Mouse (Mus musculus) frontal cortex, postnatal 36 days (tissue): Measurements from ENCODE around the gene Arl14ep.

ENCODE experiments used
- DNase-seq, 2 experiments: peaks; one replicate each; pipeline ENCODE4 v3.0.0; 2022; ENCODE audit warnings: low spot score in 2 of 2

The Arl14ep gene

DNA sequence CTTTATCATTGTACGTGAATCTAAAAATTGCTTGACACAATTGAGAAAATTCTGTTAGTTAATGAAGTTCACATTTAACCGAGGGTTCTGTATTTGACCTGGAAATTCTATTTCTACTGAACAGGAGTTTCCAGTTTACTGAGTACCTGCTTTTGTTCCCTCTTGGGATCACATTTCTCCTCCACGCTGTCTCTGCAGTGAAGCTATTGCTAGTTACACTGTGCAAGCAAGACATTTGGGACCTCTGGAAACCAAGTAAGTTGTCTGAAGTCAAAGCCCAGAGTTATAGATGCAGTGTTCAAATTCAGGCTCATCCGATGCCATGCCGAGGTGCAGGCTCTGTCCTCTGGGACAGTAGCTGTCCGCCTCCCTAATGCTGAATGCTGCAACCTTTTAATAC, 19.2 kb downstream of the Arl14ep start:
- DNase-seq: no peak

DNA sequence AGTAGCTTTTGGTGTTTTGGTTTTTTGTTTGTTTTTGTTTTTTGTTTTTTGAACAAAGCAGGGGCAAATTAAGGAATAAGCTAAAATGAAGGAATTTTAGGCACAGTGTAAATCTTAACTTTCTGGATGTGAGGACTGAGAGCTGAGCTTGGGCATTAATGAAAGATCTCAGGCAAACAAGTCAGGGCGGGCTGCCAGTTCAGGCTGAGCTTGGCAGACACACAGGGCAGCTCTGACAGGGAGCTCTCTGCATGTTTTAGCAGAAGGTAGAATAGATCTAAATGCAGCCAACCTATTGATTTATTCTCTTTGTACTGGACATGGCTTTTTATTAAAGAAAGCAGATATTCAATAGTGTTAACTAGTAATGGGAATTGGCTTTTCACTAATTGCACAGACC, 31.8 kb downstream of the Arl14ep start:
- peak in 1 of 2 experiments; percentile 43 for DNase-seq

DNA sequence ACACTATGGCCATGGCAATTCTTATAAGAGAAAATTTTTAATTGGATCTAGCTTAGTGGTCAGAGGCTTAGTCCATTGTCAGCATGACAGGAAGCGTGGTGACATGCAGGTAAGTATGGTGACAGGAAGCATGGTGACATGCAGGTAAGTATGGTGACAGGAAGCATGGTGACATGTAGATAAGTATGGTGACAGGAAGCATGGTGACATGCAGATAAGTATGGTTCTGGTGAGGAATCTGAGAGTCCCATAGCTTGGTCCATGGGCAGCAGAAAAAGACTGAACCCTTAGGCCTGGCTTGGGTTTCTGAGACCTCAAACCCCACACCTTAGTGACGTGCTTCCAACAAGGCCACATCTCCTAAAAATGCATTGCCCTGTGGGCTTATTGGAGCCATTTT, 38.5 kb downstream of the Arl14ep start:
- no peak for DNase-seq

DNA sequence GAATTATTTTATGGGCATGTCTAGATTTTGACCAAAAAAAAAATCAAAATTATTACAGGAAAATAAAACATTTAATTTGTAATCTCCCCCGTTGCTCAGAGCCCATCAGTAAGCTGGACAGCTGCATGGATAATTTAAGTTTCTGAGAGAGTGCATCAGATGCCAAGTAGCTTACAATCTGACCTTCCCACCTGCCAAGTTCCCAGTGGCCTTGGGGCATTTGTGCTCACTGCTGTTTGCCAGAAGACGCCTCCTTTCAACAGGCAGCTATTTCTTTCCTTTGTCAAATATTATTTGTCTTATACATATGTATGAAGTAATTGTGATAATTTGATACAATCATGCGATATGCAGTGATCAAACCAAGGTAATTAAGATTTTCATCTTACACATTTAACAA, 44.3 kb downstream of the Arl14ep start:
- no peak for DNase-seq
